ENCODE assay signal across 8 mouse cellular contexts in the genomic region with DNA sequence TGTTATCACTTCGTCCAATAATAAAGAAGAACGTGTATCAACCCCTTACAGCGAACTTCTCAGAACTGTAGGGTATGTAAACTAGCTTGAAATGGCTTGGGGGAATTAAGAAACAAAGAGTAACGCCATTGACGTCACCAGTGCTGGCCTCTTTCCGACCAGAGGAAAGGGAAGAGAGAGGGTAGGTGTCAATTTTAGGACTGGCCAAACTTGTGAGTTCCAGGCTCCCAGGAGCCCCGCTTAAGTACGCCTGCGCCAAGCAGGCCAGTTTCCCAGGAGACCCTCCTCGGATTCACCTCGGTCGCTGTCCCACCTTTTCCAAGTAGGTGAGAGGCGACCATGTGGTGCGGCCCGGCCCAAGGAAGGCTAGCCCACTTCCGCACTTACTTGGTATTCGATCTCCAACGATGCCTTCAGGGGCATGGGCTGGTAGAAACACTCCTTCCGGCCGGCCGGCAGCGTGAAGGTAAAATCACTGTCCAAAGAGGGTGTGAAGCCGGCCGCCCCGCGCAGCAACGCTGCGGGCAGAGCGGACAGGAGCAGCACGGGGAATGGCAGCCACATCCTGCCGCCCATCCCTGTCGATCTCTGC. TPM values are rescaled to one million over a fixed set of nuclear protein-coding genes. Genes with fewer than 3 reads are reported as not detected.
A peak's percentile ranks its signal among the peaks of the same experiment; 100 is the strongest.
DNase-seq lines count a peak whose midpoint lies in the region; ATAC-seq and TF ChIP-seq lines count a peak whose summit lies in the region.

No protein-coding gene starts in this region.

- peak; percentile 88 for DNase-seq in 416B (ENCODE audit: low read depth)
- DNase-seq in heart, adult 9 months (ENCODE audit: low spot score in 2 of 2) = peak; percentile 51 to 68
- DNase-seq in kidney, postnatal 0 days (ENCODE audit: low spot score) = peak; percentile 68
- no peak for DNase-seq in cerebellum, postnatal 36 days

- H3K4me3 ChIP-seq in E14TG2a.4 (replicated peaks; ENCODE audit: low read length) = peak overlapping the region; percentile 99
- H3K4me3 ChIP-seq in kidney, postnatal 0 days (replicated peaks; ENCODE audit: low read depth, low read length) = peak overlapping the region; percentile 82
- peak overlapping the region; percentile 64 for H3K4me3 ChIP-seq in stomach, embryonic 16.5 days (replicated peaks; ENCODE audit: low read length)

- no peak for TF ChIP-seq CTCF in E14TG2a.4 (conservative IDR thresholded peaks at IDR 0.05; ENCODE audit: low read length)
- TF ChIP-seq CTCF in kidney, postnatal 0 days (IDR thresholded peaks at IDR 0.05; ENCODE audit: low read depth) = no peak

- no peaks in the 10 kb centered on the region for H3K9me3 ChIP-seq in E14TG2a.4 (ENCODE audit: low read length)
- H3K9me3 ChIP-seq in kidney, postnatal 0 days (replicated peaks; ENCODE audit: low read length) = no peaks in the 10 kb centered on the region
- no peaks in the 10 kb centered on the region for H3K9me3 ChIP-seq in stomach, embryonic 16.5 days (replicated peaks; ENCODE audit: control insufficient read depth, low read length)

- ATAC-seq in common myeloid progenitor, adult 5-6 weeks (replicated peaks; ENCODE audit: low read depth, poor library complexity, severe bottlenecking) = peak; percentile 55
- ATAC-seq in kidney, postnatal 0 days (replicated peaks; ENCODE audit: low FRiP score, low read depth) = peak; percentile 51
- peak; percentile 51 for ATAC-seq in megakaryocyte, adult 5-6 weeks (ENCODE audit: poor library complexity, severe bottlenecking)
- peak; percentile 29; the same call in 1 of the 2 replicates for ATAC-seq in stomach, embryonic 16.5 days (ENCODE audit: insufficient read depth, low FRiP score)

- WGBS in kidney, postnatal 0 days = 0% methylated on average over 32 of the region's 32 CpGs
- WGBS in stomach, embryonic 16.5 days = under 1% methylated on average over 32 of the region's 32 CpGs

- H3K27me3 ChIP-seq in E14TG2a.4 (ENCODE audit: insufficient read depth, low read length) = no peaks in the 10 kb centered on the region
- no peaks in the 10 kb centered on the region for H3K27me3 ChIP-seq in kidney, postnatal 0 days (ENCODE audit: insufficient read depth, low read length)
- H3K27me3 ChIP-seq in stomach, embryonic 16.5 days (ENCODE audit: control insufficient read depth, insufficient read depth, low read length) = no peaks in the 10 kb centered on the region

- H3K9ac ChIP-seq in kidney, postnatal 0 days (ENCODE audit: low read depth, low read length) = peak overlapping the region; percentile 80
- H3K9ac ChIP-seq in stomach, embryonic 16.5 days (ENCODE audit: low read length) = peak overlapping the region; percentile 85

- peaks cover 26% of the 10 kb centered on the region for H3K36me3 ChIP-seq in E14TG2a.4 (ENCODE audit: insufficient read depth, low read length)
- no peaks in the 10 kb centered on the region; the same call in 1 of the 2 replicates for H3K36me3 ChIP-seq in kidney, postnatal 0 days (ENCODE audit: insufficient read depth, low read length)
- H3K36me3 ChIP-seq in stomach, embryonic 16.5 days (ENCODE audit: control insufficient read depth, insufficient read depth, low read length) = no peaks in the 10 kb centered on the region

- H3K4me2 ChIP-seq in kidney, postnatal 0 days (ENCODE audit: low read length) = peak overlapping the region; percentile 83
- peak overlapping the region; percentile 75 for H3K4me2 ChIP-seq in stomach, embryonic 16.5 days (ENCODE audit: low read depth, low read length)

- H3K27ac ChIP-seq in kidney, postnatal 0 days = peak overlapping the region; percentile 95
- H3K27ac ChIP-seq in stomach, embryonic 16.5 days (ENCODE audit: low read length) = peak overlapping the region; percentile 90

- H3K4me1 ChIP-seq in E14TG2a.4 (replicated peaks; ENCODE audit: low read depth, low read length) = peaks cover 34% of the 10 kb centered on the region
- no peaks in the 10 kb centered on the region for H3K4me1 ChIP-seq in kidney, postnatal 0 days (replicated peaks; ENCODE audit: insufficient read depth, low read length)
- 0 out of 2 replicates have a peak, but pooled peaks cover 5% of the 10 kb centered on the region for H3K4me1 ChIP-seq in stomach, embryonic 16.5 days (ENCODE audit: control insufficient read depth, insufficient read depth, low read length)

RNA-seq across cellular contexts. Expression of a gene that starts 0.5 kb away (rescaled TPM):
- total RNA-seq in common myeloid progenitor, adult 5-6 weeks (2017) = 98.8 and 101 TPM in 2 replicates
- polyA plus RNA-seq in kidney, postnatal 0 days (2015; fragmentation: Nextera tagmentation; extraction: Ambion mirVana) = 23.1 and 25.9 TPM in 2 replicates
- total RNA-seq in megakaryocyte, adult 5-6 weeks (2015) = 80.3 and 94.6 TPM in 2 replicates
- total RNA-seq in megakaryocyte, adult 5-6 weeks (2017) = 85.4 and 86.1 TPM in 2 replicates
- polyA plus RNA-seq in stomach, embryonic 16.5 days (2015; fragmentation: Nextera tagmentation; extraction: Ambion mirVana) = 43.7 and 52.0 TPM in 2 replicates

RNA-seq across cellular contexts. Expression of a gene that starts 0.7 kb away (rescaled TPM):
- total RNA-seq in common myeloid progenitor, adult 5-6 weeks (2017) = 25.7 and 32.1 TPM in 2 replicates
- polyA plus RNA-seq in kidney, postnatal 0 days (2015; fragmentation: Nextera tagmentation; extraction: Ambion mirVana) = 5.7 and 5.9 TPM in 2 replicates
- total RNA-seq in megakaryocyte, adult 5-6 weeks (2015) = 7.2 and 7.9 TPM in 2 replicates
- 11.7 and 13.0 TPM in 2 replicates for total RNA-seq in megakaryocyte, adult 5-6 weeks (2017)
- 7.2 and 9.2 TPM in 2 replicates for polyA plus RNA-seq in stomach, embryonic 16.5 days (2015; fragmentation: Nextera tagmentation; extraction: Ambion mirVana)

Comparison
In these comparisons a context has a peak if more than half of its experiments do, and no peak if none do; other contexts are left out.
1. DNase-seq: peak in 416B (single experiment), heart, adult 9 months (2 of 2) and kidney, postnatal 0 days (single experiment); none in cerebellum, postnatal 36 days (0 of 2).
2. Peak in every context shown above with its lines, with median percentiles within 50 percentile points of each other: H3K4me3 ChIP-seq and ATAC-seq.